Comparison of ENCODE assay signal across 8 mouse cellular contexts in genomic region chr1:60042796-60043469, GRCm38 (mm10). TPM values are rescaled to one million over a fixed set of nuclear protein-coding genes. Genes with fewer than 3 reads are reported as not detected.
A peak's percentile ranks its signal among the peaks of the same experiment; 100 is the strongest.
DNase-seq lines count a peak whose midpoint lies in the region; ATAC-seq lines count a peak whose summit lies in the region.

Gene Ica1l (minus strand): TSS chr1:60043184.

- H3K27ac ChIP-seq in hindbrain, embryonic 15.5 days (replicated peaks), result peak within 1 kb of the TSS; percentile 87

- ATAC-seq in hindbrain, embryonic 15.5 days (ENCODE audit: low FRiP score, low read depth), result peak; percentile 95
- peak; percentile 68 for ATAC-seq in megakaryocyte, adult 5-6 weeks (ENCODE audit: poor library complexity, severe bottlenecking)
- ATAC-seq in monocyte, adult 5-6 weeks (replicated peaks; ENCODE audit: insufficient number of reproducible peaks, low FRiP score, low TSS enrichment, poor library complexity, severe bottlenecking), result no peak

- no peaks in the 10 kb centered on the region for H3K36me3 ChIP-seq in hindbrain, embryonic 15.5 days

- H3K9me3 ChIP-seq in hindbrain, embryonic 15.5 days, result no peaks in the 10 kb centered on the region

- peak within 1 kb of the TSS; percentile 77 for H3K9ac ChIP-seq in hindbrain, embryonic 15.5 days

- peak within 1 kb of the TSS; percentile 92 for H3K4me2 ChIP-seq in hindbrain, embryonic 15.5 days

- peak within 1 kb of the TSS; percentile 70 for H3K4me3 ChIP-seq in hindbrain, embryonic 15.5 days

- WGBS in hindbrain, embryonic 15.5 days, result under 1% methylated on average over 67 of the region's 99 CpGs

- peak; percentile 85 for DNase-seq in ZHBTc4 (ENCODE audit: low read depth, low spot score)
- peak; percentile 85 to 86 for DNase-seq in cerebellum, postnatal 14 days
- DNase-seq in gastrocnemius, adult 18-20 months (ENCODE audit: low spot score), result peak; percentile 36
- peak in 1 of 2 experiments; percentile 18 for DNase-seq in left cerebral cortex, adult 8-10 months (ENCODE audit: low spot score in 2 of 2)
- DNase-seq in right cerebral cortex, postnatal 10 days (ENCODE audit: low spot score in 2 of 2), result peak; percentile 55 to 64

- 0 out of 2 replicates have a peak, but pooled peaks cover 3% of the 10 kb centered on the region for H3K4me1 ChIP-seq in hindbrain, embryonic 15.5 days (replicated peaks)

- no peaks in the 10 kb centered on the region for H3K27me3 ChIP-seq in hindbrain, embryonic 15.5 days

RNA-seq across cellular contexts. Expression of gene Ica1l, which starts in this region (rescaled TPM):
- total RNA-seq in gastrocnemius, adult 18-20 months (2021), result under 1 TPM; 0.24 to 0.30 TPM
- polyA plus RNA-seq in hindbrain, embryonic 15.5 days (2015; fragmentation: Nextera tagmentation; extraction: Ambion mirVana), result 42.7 and 46.4 TPM in 2 replicates
- total RNA-seq in left cerebral cortex, adult 8-10 months (2022), result 10 to 100 TPM; 34.5 to 40.8 (median 37.5) TPM
- total RNA-seq in megakaryocyte, adult 5-6 weeks (2015), result 0.07 TPM in 1 of 2 replicates, not detected in the other
- 0.95 and 0.98 TPM in 2 replicates for total RNA-seq in megakaryocyte, adult 5-6 weeks (2017)
- total RNA-seq in monocyte, adult 5-6 weeks (2017), result 4.6 TPM in 1 of 3 replicates, not detected in the others

Comparison
In these comparisons a context has a peak if more than half of its experiments do, and no peak if none do; other contexts are left out.
1. Peak in DNase-seq in gastrocnemius, adult 18-20 months; RNA of the gene not detected or under 1 TPM.
2. Peak in ATAC-seq in megakaryocyte, adult 5-6 weeks; RNA of the gene not detected or under 1 TPM.